Mouse (Mus musculus): ENCODE data around the gene Eif3i.

Gene Eif3i

DNA sequence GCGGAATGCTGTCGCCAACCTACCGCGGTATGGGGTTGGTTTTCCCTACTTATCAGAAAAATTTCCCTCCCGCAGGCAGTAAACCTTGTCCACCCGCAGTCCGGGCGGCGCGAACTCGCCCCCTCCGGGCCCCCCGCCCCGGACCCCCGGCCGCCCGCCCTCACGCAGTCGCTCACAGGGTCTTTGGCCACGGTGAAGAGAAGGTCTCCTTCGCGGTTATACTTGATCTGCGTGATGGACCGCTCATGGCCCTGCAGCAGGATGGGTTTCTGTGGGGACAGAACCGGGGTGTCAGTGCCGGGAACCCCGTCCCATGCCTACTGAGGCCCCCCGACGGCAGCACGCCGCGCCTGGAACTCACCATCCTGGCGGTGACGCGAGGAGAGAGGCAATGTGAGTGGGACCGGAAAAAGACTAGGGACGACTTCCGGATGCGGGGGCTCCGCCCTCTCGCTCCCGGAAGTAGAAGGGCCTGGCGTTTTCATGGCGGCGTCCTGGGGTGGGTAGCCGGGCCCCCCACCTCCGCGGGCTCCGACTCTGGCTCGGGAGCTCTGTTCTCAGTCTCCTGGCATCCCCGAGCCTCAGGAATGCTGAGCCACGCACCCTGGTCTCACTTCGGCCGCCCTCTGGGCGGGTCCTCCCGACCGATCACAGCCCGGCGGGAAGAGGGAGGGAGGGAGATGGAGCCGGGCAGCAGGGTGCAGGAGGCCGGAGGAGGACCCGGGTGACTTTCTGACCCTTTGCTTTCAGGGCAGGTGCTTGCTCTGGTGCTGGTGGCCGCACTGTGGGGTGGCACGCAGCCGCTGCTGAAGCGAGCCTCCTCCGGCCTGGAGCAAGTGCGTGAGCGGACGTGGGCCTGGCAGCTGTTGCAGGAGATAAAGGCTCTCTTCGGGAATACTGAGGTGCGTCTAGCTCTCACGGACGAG, at the start of gene Eif3i, which contains the start of gene Tmem234:
Gene Eif3i (minus strand): TSS at position 416 of the 926 bp plus-strand sequence.
Gene Tmem234 (plus strand): TSS at position 436 of the 926 bp plus-strand sequence.
- DNase-seq: peak; percentile 88 to 90

DNA sequence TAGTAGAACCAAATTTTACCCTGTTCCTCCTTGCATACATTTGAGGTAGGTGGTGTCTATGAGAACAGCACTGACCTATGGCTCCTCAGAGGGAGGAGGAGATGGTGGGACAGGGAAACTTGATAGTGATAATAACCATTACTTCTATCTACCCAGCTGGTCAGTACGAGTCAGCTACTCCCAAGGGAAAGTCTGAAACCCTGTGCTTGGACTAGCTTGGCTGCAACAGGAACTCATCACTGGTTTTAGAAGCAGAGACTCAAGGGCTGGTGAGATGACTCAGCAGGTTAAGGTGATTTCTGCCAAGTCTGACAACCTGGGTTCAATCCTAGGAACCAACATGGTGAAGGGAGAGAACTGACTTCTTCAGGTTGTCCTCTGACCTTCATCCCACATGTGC, 48.2 kb upstream of the Eif3i start:
- DNase-seq: no peak

DNA sequence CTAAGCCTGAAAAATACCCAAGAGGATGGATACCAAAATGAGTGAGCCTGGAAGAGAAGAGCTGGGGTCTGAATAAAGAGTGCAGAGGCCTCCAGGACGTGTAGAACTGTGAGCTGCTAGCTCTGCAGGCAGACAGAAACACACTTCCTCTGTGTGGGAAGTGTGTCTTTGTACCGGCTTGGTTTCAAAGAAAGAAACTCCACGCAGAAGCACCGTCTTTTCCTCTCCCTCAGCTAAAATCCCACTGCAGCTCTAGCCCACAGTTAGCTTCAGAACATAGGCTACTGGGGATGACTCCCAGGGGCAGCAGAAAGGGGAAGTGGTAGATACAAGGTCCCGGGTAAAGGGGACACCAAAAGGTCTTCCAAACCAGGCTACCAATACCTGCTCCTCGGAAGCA, 44.8 kb upstream of the Eif3i start:
- no peak for DNase-seq

DNA sequence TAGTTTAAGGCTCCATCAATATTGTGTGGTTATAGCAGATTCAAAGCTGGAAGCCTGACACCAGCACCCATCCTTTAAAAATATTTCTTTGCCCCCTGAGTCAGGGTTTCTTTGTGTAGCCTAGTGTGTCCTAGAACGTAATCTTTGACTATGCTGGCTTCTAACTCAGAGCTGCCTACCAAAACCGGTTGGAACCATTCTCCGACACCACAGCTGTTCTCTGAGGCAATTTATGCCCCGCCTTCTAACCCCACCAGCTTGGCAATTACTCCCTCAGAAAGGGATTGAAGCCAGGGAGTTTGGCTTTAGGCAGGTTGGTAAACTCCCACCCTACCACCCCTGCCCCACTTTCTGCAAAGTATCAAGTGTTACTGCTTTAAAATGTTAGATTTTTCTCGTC, 41.3 kb upstream of the Eif3i start:
- peak; percentile 62 to 63 for DNase-seq

DNA sequence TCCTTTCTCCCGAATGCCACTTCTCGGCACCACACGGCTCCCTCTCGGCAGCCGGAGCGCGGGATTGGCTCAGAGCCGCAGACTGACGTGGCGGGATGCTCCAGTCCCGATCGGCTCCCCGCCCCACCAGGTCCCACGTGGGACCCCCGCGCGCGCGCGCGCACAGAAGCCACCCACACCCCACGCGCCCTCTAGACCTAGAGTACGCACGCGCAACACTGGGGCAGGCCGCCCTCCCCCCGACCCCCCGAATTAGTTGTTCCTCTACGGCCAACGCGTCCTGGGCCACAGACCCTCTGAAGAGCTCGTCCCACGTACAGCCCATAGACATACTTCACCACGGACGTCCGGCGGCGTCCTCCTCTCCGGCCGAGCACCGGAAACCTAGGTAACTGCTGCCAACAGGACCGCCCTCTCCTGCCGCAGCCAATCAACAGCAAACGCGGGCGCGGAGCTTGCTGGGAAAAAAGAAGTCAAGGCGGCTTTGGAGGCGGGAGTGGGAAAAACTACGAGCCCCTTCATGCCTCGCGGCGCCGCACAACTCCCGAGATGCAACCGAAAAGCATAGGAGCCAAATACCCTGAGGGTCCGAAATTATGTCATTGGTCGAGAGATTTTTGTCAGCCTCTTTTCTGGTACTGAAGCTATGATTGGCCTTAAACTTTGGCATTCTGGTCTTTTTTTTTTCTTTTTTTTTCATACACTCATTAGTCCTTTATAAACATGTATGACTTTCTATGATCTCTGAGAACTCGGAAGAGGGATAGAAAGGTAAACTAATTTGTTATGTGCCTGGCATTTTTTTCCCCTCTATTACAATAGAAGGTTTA, 40.4 kb upstream of the Eif3i start, which contains the start of gene Txlna:
Gene Txlna (minus strand): TSS at position 428 of the 830 bp plus-strand sequence.
- DNase-seq: peak; percentile 99

DNA sequence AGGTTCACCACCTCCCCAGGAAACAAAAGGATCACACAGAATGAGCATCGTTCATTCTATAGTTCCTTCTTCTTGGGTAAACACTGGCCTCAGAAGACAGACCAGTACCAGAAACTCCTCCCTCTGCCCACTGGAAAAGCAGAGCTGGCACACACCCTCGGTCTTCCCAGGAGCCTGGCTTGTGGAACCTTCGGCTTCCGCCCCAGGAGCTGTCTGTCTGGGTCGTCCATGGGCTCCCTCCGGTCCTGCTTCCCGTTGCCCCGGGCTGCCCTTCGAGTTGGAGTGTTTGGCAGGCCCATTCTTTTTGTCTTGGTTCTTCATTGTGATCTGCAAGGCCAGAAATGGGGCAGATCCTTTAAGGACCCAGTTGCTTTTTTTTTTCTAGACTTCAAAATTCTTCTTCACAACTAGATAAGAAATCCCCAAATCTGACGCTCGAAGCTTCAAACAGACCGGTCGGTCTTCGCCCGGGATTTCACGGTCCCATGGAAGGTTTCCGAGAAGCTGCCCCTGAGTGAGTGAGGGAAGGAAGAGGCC, 39.7 kb upstream of the Eif3i start:
- DNase-seq: peak; percentile 78 to 79

DNA sequence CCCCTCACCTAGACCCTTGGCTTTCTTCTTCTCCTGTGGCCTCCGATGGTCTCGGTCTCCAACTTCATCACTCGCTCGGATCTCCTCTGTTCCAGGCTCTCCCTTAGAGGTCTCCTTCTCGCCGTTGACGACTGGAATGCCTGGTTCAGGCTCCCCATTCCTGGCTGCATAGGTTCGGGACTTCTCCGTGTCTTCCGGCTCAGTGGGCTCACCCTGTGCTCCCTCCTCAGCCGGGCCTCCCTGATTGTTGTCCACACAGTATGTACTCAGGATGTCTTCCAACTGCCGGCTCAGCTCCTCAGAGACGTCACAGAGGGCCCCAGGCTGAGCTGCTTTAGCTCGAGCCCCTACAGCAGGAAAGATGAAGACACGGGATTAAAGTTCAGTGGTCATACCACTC, 38.8 kb upstream of the Eif3i start:
- DNase-seq: no peak

DNA sequence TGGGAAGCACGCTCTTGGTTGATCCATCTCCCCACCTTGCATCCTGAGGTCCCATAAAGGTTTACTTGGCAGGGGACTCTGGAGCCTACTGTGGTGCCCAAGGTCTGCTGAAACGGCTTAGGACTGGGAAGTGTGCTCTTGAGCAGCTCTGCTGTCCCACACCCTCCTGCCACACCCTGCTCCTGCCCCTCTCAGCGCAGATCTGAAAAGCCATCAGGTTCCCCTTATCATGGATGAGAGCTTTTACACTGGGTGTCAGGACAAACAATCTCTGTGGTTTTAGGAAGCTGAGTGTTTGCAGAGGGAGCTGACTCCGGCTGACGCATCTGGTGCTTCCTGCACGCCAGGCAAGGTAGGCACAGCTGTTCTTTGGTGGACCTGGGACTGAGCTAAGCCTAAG, 33.4 kb upstream of the Eif3i start:
- no peak for DNase-seq

DNA sequence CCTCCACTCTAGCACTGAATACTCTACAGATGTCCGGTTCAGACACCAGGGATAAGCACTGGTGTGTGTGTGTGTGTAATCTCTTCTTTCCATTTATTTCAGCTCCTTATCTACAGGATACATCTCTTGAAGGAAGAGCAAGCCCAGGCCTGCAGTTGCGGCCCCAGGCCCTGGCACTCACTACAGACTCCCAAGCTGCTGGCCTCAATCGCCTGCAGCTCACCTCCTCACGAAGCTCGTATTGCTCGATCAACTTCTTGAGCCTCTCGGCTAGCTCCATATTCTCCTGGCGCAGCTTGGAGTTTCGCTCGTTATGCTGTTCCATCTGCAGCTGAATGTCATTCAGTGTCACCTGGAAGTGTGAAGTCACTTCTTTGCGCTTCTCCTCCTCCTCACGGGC, 31.4 kb upstream of the Eif3i start:
- no peak for DNase-seq

DNA sequence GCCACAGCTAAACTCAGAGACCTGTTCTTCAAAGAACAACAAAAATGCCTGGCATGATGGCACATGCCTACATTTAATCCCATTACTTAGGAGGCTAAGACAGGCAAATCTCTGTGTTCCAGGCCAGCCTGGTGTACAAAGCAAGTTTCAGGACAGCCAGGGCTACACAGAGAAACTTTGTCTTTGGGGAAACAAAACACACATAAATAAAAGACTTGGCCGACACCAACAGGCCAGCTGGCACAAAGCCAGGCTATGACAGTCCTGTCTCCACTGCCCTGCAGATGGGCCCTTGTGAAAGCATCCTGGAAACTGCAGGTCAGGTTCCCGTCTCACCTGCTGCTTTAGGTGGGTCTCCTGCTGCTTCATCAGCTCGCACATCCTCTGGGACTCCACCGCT, 30.5 kb upstream of the Eif3i start:
- DNase-seq: peak; percentile 62 to 63

DNA sequence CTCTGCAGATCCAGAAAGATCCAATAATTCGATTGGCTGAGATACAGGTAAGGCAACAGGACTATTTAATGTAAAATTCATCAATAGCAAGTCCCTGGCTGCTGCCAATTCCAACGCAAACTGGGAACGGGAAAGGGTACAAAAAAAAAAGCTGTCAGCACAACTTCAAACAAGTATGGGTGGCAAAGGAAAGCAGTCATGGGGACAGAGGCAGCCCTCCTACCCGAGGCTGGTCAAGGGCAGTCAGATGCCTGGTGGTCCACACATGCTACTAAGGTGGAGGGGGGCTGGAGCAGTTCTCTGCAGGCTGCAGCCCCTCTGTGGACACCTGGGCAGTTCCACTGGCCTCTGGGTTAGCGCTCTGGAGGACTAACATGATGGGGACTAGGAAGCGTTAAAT, 25.6 kb upstream of the Eif3i start:
- no peak for DNase-seq

DNA sequence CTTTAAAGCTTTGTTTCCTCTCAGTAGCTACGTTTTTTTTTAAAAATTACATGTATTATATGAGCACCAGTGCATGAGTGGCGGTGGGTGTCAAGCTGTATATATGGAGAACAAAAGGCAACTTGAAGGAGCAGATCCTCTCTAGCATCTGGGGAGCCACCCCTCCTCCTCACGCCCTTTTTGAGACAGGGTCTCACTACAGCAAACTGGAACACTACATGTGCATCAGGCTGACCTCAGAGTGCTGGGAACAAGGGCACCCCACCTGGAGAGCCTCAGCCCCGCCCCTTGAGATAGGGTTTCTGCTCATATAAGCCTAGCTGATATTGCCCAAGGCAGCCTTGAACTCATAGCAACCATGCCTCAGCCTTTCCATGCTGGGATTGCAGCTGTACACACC, 25.0 kb upstream of the Eif3i start:
- no peak for DNase-seq

DNA sequence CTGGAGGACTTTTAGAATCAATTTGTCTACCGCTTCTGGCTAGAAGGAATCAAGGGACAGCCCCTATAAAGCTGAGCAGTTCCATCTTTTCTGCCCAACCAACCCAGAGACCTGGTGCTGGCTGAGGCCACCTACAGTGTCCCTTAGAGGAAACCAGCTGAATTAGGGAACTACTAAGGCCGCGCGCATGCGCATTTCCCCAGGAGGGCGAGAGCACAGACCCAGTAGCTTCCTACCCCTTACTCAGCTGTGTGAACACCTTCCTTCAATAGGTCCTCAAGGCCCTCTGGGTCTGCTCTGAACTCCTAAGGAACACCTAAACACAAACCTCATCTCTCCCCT, 24.6 kb upstream of the Eif3i start:
- peak; percentile 66 to 70 for DNase-seq

DNA sequence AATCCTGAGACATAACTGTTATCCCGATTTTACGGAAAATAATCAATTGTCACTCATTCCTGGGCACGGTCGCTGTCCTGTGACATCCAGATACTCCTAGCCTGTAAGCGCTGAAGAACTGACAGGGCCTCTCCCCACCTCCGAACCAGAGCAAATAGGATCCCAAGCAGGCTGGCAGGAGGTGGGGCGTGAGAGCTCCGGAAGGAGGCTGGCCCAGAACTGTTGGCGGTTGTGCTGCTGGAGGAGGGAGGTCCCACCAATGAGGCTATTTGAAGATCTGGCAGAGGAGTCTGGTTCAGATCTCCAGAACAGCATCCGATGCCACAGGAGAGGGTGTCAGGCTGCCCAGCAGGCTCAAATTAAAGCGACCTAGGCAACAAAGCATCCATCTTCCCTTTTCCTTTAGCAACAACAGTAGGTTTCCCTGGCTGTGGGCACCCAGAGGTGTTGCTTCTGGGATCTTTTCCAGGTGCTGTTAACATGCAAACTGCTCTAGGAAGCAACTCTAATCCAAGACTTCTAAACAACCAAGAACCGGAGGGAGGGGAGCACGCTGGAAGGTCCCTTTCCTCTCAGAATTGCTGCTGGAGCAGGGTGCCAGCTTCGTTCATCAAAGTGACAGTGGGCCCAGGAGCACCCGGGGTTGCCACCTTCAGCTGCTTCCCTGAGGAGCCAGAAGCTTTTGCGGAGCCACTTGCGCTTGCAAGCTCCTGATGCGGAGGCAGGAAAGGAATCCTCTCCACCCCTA, 24.0 kb upstream of the Eif3i start:
- peak; percentile 88 to 93 for DNase-seq

DNA sequence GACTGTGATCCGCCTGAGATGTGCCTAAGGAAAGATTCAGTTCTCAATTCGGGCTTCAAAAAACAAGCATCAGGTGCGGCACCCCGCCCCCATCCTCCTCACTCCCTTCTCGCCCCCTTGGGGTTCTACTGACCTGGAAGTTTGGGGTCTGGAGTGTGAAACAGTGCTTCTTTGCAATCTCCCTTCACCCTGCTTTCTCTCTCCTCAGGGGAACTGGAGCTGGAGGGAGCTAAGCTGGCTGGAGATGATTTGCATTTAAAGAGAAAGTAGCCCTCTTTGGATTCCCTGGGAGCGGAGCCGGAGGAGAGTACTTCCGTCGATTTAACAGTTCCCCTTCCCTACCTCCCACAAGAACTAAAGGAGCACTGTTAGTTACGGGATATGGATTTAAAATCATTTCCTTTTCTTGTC, 23.2 kb upstream of the Eif3i start, which contains the start of gene Ccdc28b:
Gene Ccdc28b (minus strand): TSS at position 267 of the 411 bp plus-strand sequence.
- peak; percentile 65 to 76 for DNase-seq

DNA sequence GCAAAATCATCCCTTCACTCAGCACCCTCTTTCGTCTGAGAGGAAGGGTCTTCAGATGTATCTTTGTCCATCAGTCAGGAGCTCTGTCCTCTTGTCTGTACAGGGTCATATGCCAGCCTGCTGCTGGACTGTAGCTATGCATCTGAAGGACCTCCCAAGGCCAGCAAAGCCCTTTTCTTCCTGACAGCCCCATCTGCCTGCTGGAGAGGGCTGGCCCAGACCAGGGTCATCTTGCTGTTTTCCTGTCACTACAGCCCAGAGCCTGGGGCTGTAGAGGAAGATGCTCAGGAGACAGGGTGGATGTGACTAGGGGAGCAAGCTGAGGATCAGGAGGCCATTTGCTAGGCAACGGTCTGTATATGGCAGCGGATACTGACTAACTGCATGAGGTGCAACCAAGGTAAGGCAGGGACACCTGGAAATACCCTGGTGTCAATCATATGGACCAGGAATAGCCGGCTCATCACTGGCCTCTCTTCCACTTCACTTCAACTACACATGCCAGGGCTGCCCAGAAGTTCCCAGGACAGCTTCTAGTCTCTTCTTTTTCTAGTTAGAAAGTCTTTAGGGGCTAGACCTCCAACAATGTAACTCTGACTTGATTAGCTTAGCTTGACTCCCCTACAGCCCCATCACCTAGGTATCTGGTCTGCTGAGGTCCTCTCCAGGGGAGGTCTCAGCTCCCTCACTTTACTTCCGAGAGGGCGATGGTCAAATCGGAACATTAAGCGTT, 22.5 kb upstream of the Eif3i start:
- DNase-seq: peak; percentile 41 to 55

DNA sequence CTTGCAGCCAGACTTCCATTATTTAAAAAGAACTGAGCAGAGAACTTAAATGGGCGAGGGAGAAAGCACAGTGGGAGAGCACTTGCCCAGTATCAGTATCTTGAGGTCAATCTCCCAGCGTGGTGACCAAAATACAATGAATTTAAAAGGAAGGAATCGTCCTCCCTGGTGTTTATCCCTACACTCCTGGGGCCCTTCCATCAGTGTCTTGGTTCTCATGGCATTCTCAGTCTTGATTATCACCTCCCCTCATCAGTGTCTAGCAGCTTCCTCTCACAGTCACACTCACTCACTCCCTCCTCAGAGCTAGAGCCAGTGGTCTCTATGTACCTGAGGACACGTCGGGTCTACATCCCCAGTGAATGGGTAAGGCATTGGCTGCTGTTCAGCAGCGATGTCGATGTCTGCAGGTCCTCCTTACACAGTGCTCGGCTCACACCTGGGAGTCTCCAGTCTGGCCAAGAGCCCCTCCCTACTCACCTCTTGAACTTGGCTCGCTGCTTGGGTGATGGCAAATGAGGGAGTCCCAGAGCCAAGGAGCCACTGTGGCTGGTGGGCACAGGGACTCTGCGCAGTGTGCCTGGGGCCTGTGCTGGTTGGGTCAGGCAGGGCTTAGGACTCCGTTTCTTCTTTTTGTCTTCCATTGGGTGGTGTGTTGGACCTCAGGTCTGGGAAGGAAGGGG, 21.8 kb upstream of the Eif3i start:
- peak; percentile 45 to 51 for DNase-seq

DNA sequence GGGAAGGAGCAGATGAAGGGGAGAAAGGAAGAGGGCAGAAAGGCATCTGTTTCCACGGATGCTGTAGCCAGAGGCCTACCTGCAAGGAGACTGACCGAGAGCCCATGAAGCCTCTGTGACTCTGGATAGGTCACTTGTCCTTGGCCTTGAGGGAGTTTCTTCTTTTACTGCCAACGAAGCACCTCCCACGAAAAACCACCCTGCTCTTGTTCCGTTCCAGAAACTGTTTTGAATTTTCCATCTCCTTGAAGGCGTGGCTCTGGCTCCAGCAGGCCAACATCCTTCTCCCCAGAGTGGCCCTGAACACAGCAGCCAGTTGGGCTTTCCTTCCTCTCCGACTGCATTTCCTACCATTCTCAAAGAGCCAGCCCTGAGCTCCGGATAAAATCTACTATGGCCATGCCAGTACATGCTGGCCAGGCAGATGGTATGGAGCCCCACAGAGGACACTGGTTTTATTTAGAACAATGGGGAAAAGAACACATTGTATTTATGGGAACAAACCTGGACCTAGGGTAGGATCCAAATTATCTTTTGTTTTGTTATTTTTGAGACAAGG, 20.9 kb upstream of the Eif3i start:
- DNase-seq: peak; percentile 42 to 47

DNA sequence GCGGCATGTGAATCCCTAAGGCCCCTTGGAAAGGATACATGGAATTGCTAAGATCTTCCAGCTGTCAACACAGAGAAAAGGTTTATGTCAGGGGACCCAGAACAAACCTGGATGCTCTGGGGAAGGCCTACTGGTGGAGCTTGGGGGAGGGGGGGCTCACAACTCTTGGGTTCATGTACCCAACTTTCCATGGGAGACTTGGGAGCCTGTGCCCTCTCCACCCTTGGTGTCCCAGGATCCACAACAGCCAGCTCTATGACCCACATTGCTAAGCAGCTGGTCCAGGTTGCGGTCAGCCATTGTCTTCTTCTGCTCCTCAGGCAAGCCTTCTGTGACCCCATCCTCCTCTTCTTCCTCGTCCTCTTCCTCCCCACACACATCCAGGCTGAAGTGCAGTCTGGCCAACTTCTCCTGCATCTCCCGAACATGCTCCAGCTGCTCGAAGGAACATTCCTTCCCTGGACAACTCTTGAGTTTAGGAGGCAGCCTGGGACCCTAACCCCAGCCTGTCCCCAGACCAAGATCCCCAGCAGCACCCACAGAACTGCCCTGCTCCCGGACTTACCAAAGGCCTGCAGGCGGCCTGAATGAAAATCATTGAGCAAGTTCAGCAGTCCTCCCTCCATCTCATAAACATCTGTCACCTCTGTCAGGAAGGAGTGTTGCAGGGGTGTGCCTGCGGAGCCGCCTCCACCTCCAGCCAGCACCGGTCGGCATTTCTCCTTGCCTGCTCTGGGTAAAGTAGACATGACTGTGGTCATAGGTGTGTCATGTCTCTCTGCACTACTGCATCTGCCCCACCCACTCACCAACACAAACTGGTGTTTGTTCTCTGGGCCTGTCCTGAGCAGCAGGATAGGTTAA, 20.2 kb upstream of the Eif3i start:
- DNase-seq: no peak

All from cerebellum, postnatal 10 days (tissue).